Mouse (Mus musculus): ENCODE measurements around the gene Pnma1. TPM values are rescaled to one million over a fixed set of nuclear protein-coding genes. Genes with fewer than 3 reads are reported as not detected.

Pnma1 gene
- polyA plus RNA-seq, 1 experiment from 2014 or later = 0.79 TPM

GRCm38 (mm10) chr12:84186536-84186935 is 38.2 kb upstream of the Pnma1 start:
- DNase-seq (peak; percentile 25), ATAC-seq (ENCODE audit: insufficient read depth) (no peak)
- H3K36me3 ChIP-seq (ENCODE audit: insufficient read depth) = 0 out of 2 replicates have a peak, but pooled peaks cover 9% of the 10 kb centered on the region
- H3K9ac ChIP-seq = no peak overlapping the region
- H3K4me2 ChIP-seq = no peak overlapping the region
- H3K27ac ChIP-seq (ENCODE audit: low read depth) = peak overlapping the region; percentile 78; the same call in 1 of the 2 replicates
- H3K4me1 ChIP-seq (ENCODE audit: insufficient read depth) = peaks cover 63% of the 10 kb centered on the region
- H3K9me3 ChIP-seq (ENCODE audit: low read depth, low read length) = no peaks in the 10 kb centered on the region
- H3K27me3 ChIP-seq (ENCODE audit: insufficient read depth, low read length) = no peaks in the 10 kb centered on the region
- WGBS = 77% methylated on average over 3 of the region's 3 CpGs
- H3K4me3 ChIP-seq (ENCODE audit: low read depth, low read length) = no peak overlapping the region
- TF ChIP-seq CTCF (IDR thresholded peaks at IDR 0.05; ENCODE audit: low read depth) = no peak

GRCm38 (mm10) chr12:84185547-84185946 is 37.3 kb upstream of the Pnma1 start:
- no peak for TF ChIP-seq CTCF (IDR thresholded peaks at IDR 0.05; ENCODE audit: low read depth)
- no peak for ATAC-seq (ENCODE audit: insufficient read depth)
- Histone ChIP-seq H3K27ac (ENCODE audit: low read depth) (no peak overlapping the region), H3K4me3 (ENCODE audit: low read depth, low read length) (no peak overlapping the region), H3K9ac (no peak overlapping the region), H3K27me3 (ENCODE audit: insufficient read depth, low read length) (no peaks in the 10 kb centered on the region), H3K36me3 (ENCODE audit: insufficient read depth) (0 out of 2 replicates have a peak, but pooled peaks cover 9% of the 10 kb centered on the region), H3K4me1 (ENCODE audit: insufficient read depth) (peaks cover 64% of the 10 kb centered on the region), H3K4me2 (no peak overlapping the region), H3K9me3 (ENCODE audit: low read depth, low read length) (no peaks in the 10 kb centered on the region)
- DNase-seq = no peak
- WGBS = 57% methylated on average over 6 of the region's 6 CpGs

GRCm38 (mm10) chr12:84184979-84185378 is 36.7 kb upstream of the Pnma1 start:
- Histone ChIP-seq H3K36me3 (ENCODE audit: insufficient read depth) (0 out of 2 replicates have a peak, but pooled peaks cover 9% of the 10 kb centered on the region), H3K4me3 (ENCODE audit: low read depth, low read length) (no peak overlapping the region), H3K4me2 (no peak overlapping the region), H3K9ac (no peak overlapping the region), H3K27ac (ENCODE audit: low read depth) (no peak overlapping the region), H3K9me3 (ENCODE audit: low read depth, low read length) (no peaks in the 10 kb centered on the region), H3K4me1 (ENCODE audit: insufficient read depth) (peaks cover 63% of the 10 kb centered on the region), H3K27me3 (ENCODE audit: insufficient read depth, low read length) (no peaks in the 10 kb centered on the region)
- no peak for ATAC-seq (ENCODE audit: insufficient read depth)
- TF ChIP-seq CTCF (IDR thresholded peaks at IDR 0.05; ENCODE audit: low read depth) = no peak
- DNase-seq = no peak
- WGBS = 75% methylated on average over 5 of the region's 5 CpGs

- H3K36me3 ChIP-seq (ENCODE audit: insufficient read depth) = 0 out of 2 replicates have a peak, but pooled peaks cover 9% of the 10 kb centered on the region
- no peak overlapping the region for H3K4me3 ChIP-seq (ENCODE audit: low read depth, low read length)
- ATAC-seq (ENCODE audit: insufficient read depth) (no peak), DNase-seq (no peak)
- no peaks in the 10 kb centered on the region for H3K9me3 ChIP-seq (ENCODE audit: low read depth, low read length)
- 62% methylated on average over 6 of the region's 6 CpGs for WGBS
- no peak overlapping the region for H3K9ac ChIP-seq
- H3K4me2 ChIP-seq = no peak overlapping the region
- TF ChIP-seq CTCF (IDR thresholded peaks at IDR 0.05; ENCODE audit: low read depth) = no peak
- no peaks in the 10 kb centered on the region for H3K27me3 ChIP-seq (ENCODE audit: insufficient read depth, low read length)
- peak overlapping the region; percentile 82; the same call in 1 of the 2 replicates for H3K27ac ChIP-seq (ENCODE audit: low read depth)
- H3K4me1 ChIP-seq (ENCODE audit: insufficient read depth) = peaks cover 56% of the 10 kb centered on the region
Observed at GRCm38 (mm10) chr12:84181999-84182398, 33.7 kb upstream of the Pnma1 start.

GRCm38 (mm10) chr12:84180701-84181435 is 32.6 kb upstream of the Pnma1 start:
- Histone ChIP-seq H3K4me2 (peak overlapping the region; percentile 10), H3K4me3 (ENCODE audit: low read depth, low read length) (no peak overlapping the region), H3K36me3 (ENCODE audit: insufficient read depth) (0 out of 2 replicates have a peak, but pooled peaks cover under 1% of the 10 kb centered on the region), H3K4me1 (ENCODE audit: insufficient read depth) (peaks cover 56% of the 10 kb centered on the region), H3K9me3 (ENCODE audit: low read depth, low read length) (no peaks in the 10 kb centered on the region), H3K27ac (ENCODE audit: low read depth) (peak overlapping the region; percentile 82), H3K9ac (no peak overlapping the region), H3K27me3 (ENCODE audit: insufficient read depth, low read length) (no peaks in the 10 kb centered on the region)
- peak; percentile 74 for DNase-seq
- ATAC-seq (ENCODE audit: insufficient read depth) = peak; percentile 75
- WGBS = 30% methylated on average over 8 of the region's 8 CpGs
- TF ChIP-seq CTCF (IDR thresholded peaks at IDR 0.05; ENCODE audit: low read depth) = no peak

GRCm38 (mm10) chr12:84180090-84180489 is 31.8 kb upstream of the Pnma1 start:
- Histone ChIP-seq H3K4me1 (ENCODE audit: insufficient read depth) (peaks cover 59% of the 10 kb centered on the region), H3K36me3 (ENCODE audit: insufficient read depth) (no peaks in the 10 kb centered on the region), H3K9me3 (ENCODE audit: low read depth, low read length) (no peaks in the 10 kb centered on the region), H3K9ac (no peak overlapping the region), H3K27me3 (ENCODE audit: insufficient read depth, low read length) (no peaks in the 10 kb centered on the region), H3K4me2 (no peak overlapping the region), H3K27ac (ENCODE audit: low read depth) (peak overlapping the region; percentile 82), H3K4me3 (ENCODE audit: low read depth, low read length) (no peak overlapping the region)
- TF ChIP-seq CTCF (IDR thresholded peaks at IDR 0.05; ENCODE audit: low read depth) = no peak
- ATAC-seq (ENCODE audit: insufficient read depth) (no peak), DNase-seq (peak; percentile 68)
- 33% methylated on average over 3 of the region's 3 CpGs for WGBS

- Histone ChIP-seq H3K27me3 (ENCODE audit: insufficient read depth, low read length) (no peaks in the 10 kb centered on the region), H3K36me3 (ENCODE audit: insufficient read depth) (peaks cover 5% of the 10 kb centered on the region), H3K9ac (no peak overlapping the region), H3K4me2 (no peak overlapping the region), H3K27ac (ENCODE audit: low read depth) (no peak overlapping the region), H3K4me1 (ENCODE audit: insufficient read depth) (peaks cover 65% of the 10 kb centered on the region), H3K9me3 (ENCODE audit: low read depth, low read length) (no peaks in the 10 kb centered on the region), H3K4me3 (ENCODE audit: low read depth, low read length) (no peak overlapping the region)
- ATAC-seq (ENCODE audit: insufficient read depth) = no peak
- 55% methylated on average over 10 of the region's 10 CpGs for WGBS
- no peak for DNase-seq
- no peak for TF ChIP-seq CTCF (IDR thresholded peaks at IDR 0.05; ENCODE audit: low read depth)
Observed at GRCm38 (mm10) chr12:84178652-84179445, 30.6 kb upstream of the Pnma1 start.

Data from lung, embryonic 14.5 days (tissue).